Mouse (Mus musculus) embryonic fibroblast, embryonic 13.5 days (primary cell): Measurements from ENCODE around the gene Duxf3. TPM values are rescaled to one million over a fixed set of nuclear protein-coding genes. Genes with fewer than 3 reads are reported as not detected.
"Not testable (repeated sequence)": the region's sequence is repeated elsewhere in the genome, so short reads cannot be mapped to it uniquely, and the experiment has no call there.

ENCODE experiments used
- H3K27ac ChIP-seq: 2 replicates; pipeline ENCODE4 v1.5.1; 2012; ENCODE audit warnings: low read length, control low read depth, inconsistent platforms; ENCODE audit not compliant: insufficient read depth
- H3K4me1 ChIP-seq: 2 replicates; pipeline ENCODE4 v1.6.1; 2011; ENCODE audit warnings: low read length; ENCODE audit not compliant: control insufficient read depth, insufficient read depth
- H3K4me3 ChIP-seq: 2 replicates; pipeline ENCODE4 v1.5.1; 2011; ENCODE audit warnings: mild to moderate bottlenecking, control low read depth, low read length; ENCODE audit not compliant: insufficient read depth
- CTCF ChIP-seq: IDR thresholded peaks from 2 replicates; pipeline ENCODE4 v1.5.1; 2011; ENCODE audit warnings: mild to moderate bottlenecking, control low read depth, low read length, moderate library complexity, borderline replicate concordance; ENCODE audit not compliant: insufficient read depth
- POLR2A ChIP-seq: IDR thresholded peaks from 2 replicates; pipeline ENCODE4 v1.6.1; 2011; ENCODE audit warnings: low read depth, mild to moderate bottlenecking, control low read depth, low read length, moderate library complexity
- polyA plus RNA-seq: library from polyadenylated mRNA; stranded (reverse); fragments of >200 nt; gene quantifications from 2 replicates; pipeline ENCODE4 v1.2.4, GENCODE M21; 2011; ENCODE audit warnings: low read depth; ENCODE audit not compliant: missing spikeins, insufficient read length

Duxf3 gene
- polyA plus RNA-seq = not detected in 2 replicates

- H3K27ac ChIP-seq, H3K4me3 ChIP-seq, H3K4me1 ChIP-seq: not testable (repeated sequence)
Measured at GRCm38 (mm10) chr10:58232641-58232969, at the start of gene Duxf3. Gene Duxf3, minus strand, starts transcription at chr10:58232675.

DNA sequence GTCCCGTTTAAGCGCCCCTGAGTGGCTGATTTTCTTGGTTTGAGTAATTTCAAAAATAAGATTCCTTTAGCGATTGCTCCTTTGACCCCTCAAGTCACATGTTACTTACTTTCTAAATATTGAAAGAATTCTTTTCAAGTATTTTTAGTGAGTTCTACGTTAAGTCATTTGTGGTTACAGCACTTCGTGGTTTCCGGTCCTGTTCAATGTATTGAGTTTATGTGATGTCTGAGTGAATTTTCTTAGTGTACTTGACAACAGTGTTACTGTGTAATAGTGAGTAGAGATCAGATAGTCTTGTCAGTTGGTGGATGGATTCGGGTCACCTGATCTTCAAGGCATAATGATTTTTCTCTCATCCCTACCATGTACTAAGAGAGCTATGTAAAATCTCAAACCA lies 49.8 kb upstream of the Duxf3 start:
- no peak overlapping the region for H3K27ac ChIP-seq
- no peak for TF ChIP-seq CTCF
- no peak for TF ChIP-seq POLR2A
- H3K4me1 ChIP-seq = no peaks in the 10 kb centered on the region
- H3K4me3 ChIP-seq = no peak overlapping the region

DNA sequence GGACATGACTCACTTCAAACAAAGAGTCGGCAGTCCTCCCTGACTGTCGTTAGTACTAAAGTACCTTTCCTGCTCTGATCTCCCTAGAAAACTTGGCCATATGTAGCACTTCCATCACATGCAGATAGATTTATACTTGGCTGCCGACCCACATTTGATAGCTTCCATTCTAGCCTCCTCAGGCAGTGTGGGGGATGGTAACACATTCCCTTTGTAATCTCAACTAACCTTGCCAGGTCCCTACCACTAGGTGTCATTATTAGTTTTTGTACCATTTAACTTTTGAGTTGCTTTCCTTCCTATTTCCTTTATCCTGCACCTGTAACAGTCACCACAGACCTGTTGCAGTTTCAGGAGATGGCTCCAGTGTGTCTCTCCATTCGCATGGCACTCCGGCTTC lies 26.0 kb upstream of the Duxf3 start:
- no peaks in the 10 kb centered on the region for H3K4me1 ChIP-seq
- H3K27ac ChIP-seq = no peak overlapping the region
- TF ChIP-seq CTCF = no peak
- no peak for TF ChIP-seq POLR2A
- no peak overlapping the region for H3K4me3 ChIP-seq

GRCm38 (mm10) chr10:58255954-58256353 lies 23.5 kb upstream of the Duxf3 start:
- Histone ChIP-seq H3K4me3 (peak overlapping the region; percentile 90), H3K4me1 (no peaks in the 10 kb centered on the region), H3K27ac (no peak overlapping the region)
- TF ChIP-seq CTCF (no peak), POLR2A (no peak)

GRCm38 (mm10) chr10:58255213-58255892 lies 22.9 kb upstream of the Duxf3 start, which contains the start of gene Gcc2:
Gene Gcc2, plus strand, starts transcription at chr10:58255497.
- Histone ChIP-seq H3K4me1 (no peaks in the 10 kb centered on the region), H3K27ac (no peak within 1 kb of the TSS), H3K4me3 (peak within 1 kb of the TSS; percentile 90)
- TF ChIP-seq CTCF (no peak), POLR2A (peak; percentile 98)

- H3K4me1 ChIP-seq = no peaks in the 10 kb centered on the region
- H3K27ac ChIP-seq = no peak overlapping the region
- TF ChIP-seq CTCF = no peak
- no peak for TF ChIP-seq POLR2A
Measured at GRCm38 (mm10) chr10:58254635-58255175, 22.2 kb upstream of the Duxf3 start.

DNA sequence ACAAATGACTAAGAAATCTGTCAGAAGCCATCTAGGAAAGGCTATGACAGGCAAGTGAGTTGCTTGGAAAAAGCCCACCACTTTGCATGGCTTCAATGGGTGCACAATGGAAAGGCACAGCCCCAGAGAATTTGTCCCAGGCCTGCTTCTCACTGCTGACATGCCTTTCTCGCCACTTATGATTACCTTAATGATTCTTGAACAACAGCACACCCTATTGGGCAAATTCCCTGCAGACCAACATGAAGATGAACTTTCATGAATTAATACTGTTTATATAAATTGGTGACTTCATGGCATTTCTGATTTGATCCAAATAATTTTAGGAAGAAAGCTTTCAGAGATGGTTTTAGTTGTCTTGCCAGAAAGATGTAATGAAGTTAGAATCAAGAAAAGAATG lies 17.1 kb upstream of the Duxf3 start:
- Histone ChIP-seq H3K4me3 (no peak overlapping the region), H3K27ac (no peak overlapping the region), H3K4me1 (no peaks in the 10 kb centered on the region)
- no peak for TF ChIP-seq CTCF

More at GRCm38 (mm10) chr10:58254635-58255175, 22.2 kb upstream of the Duxf3 start:
- peak overlapping the region; percentile 90 for H3K4me3 ChIP-seq

DNA sequence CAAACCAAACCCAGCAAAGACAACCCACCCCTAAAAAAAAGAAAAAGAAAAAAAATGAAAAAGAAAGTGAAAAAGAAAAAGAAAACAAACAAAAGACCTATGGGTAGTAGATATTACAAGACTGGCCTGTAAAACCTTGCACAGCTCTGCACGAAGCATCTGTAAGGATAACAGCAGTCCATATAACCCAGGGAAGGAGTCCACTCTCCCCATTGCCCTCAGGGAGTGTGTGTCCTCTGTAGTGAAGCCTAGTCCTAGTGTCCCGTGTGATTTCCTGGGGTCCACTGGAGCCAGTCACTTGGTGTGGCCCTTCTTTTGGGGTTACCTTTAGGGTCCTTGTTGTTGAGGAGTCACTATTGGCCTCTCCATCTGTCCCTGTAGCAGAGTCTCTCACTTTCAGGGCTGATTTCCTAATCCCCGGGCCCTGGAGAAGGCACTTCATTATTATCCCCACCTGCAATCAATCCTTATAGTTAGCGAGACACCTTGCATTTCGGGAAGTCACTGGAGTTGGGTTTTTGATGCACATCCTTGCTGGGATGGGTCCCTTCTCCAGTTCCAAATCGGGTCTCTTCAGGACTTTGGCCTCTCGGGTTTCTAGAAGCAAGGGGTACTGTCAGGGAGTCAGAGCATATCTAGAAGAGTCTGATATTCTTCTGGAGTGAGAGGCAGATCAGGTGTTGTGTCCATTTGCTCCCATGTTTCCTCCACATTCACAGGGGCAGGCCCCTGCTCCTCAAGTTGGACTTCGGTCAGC lies 6.7 kb upstream of the Duxf3 start:
- H3K4me1 ChIP-seq = not testable (repeated sequence)

DNA sequence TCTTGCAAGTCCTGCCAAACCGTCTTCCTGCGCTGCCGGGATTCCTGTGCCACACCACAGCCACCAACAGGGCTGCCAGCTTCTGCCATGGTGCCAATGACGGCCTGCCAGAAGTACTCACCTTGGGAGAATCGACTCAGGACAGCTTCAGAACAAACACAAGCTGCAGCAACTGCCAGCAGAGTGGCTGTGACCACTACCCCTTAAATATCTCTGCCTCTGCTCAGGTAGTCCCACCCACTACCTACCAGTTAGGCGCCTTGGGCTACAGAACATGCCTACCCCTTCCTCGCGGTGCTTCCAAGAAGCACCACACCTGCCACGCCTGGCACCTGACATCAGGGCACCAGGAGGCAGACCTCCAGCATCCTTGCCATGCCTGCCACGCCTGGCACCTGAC lies 4.1 kb upstream of the Duxf3 start, which contains the start of gene Gm4981:
Gene Gm4981 (minus strand): TSS at position 89 of the 400 bp plus-strand sequence.
- TF ChIP-seq CTCF = no peak
- no peak for TF ChIP-seq POLR2A
- H3K27ac ChIP-seq = no peak within 1 kb of the TSS
- H3K4me3 ChIP-seq = no peak within 1 kb of the TSS

More for the DNA sequence above, 6.7 kb upstream of the Duxf3 start:
- H3K27ac ChIP-seq, H3K4me3 ChIP-seq: not testable (repeated sequence)

GRCm38 (mm10) chr10:58234985-58235384 lies 2.5 kb upstream of the Duxf3 start:
- H3K4me1 ChIP-seq, H3K4me3 ChIP-seq, H3K27ac ChIP-seq: not testable (repeated sequence)

More for the DNA sequence above, 4.1 kb upstream of the Duxf3 start, which contains the start of gene Gm4981:
- H3K4me1 ChIP-seq = no peaks in the 10 kb centered on the region

GRCm38 (mm10) chr10:58233740-58234121 lies 1.3 kb upstream of the Duxf3 start:
- not testable (repeated sequence) for H3K27ac ChIP-seq, H3K4me3 ChIP-seq, H3K4me1 ChIP-seq

DNA sequence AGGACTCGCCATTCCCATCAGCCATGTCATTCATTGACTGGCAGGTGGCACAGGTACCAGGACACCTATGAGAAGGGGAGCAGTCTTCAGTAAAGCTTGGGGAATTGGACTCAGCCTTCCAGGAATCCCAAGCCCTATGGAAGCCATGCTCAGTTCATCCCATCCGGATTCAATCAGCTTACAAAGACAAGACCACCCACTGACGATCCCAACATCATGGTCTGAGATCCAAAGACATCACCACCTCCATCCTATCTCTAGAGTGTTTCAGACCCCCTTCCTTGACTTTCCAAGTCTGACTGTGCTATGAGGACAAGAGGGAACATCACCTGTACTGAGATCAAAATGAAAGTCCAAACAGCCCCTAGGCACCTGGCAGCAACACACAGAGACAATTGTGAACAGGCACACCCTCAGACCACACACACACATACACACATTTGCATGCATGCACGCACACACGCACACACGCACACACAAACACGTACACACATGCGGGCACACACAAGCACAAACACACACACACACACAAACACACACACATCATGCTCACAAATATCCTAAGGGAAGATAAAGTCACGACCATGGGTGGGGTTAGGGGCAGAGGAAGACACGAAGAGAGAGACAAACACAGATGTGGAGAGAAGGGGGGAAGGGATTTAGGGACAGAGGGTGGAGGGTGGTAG lies 722 bp upstream of the Duxf3 start:
- not testable (repeated sequence) for H3K4me3 ChIP-seq, H3K27ac ChIP-seq, H3K4me1 ChIP-seq

DNA sequence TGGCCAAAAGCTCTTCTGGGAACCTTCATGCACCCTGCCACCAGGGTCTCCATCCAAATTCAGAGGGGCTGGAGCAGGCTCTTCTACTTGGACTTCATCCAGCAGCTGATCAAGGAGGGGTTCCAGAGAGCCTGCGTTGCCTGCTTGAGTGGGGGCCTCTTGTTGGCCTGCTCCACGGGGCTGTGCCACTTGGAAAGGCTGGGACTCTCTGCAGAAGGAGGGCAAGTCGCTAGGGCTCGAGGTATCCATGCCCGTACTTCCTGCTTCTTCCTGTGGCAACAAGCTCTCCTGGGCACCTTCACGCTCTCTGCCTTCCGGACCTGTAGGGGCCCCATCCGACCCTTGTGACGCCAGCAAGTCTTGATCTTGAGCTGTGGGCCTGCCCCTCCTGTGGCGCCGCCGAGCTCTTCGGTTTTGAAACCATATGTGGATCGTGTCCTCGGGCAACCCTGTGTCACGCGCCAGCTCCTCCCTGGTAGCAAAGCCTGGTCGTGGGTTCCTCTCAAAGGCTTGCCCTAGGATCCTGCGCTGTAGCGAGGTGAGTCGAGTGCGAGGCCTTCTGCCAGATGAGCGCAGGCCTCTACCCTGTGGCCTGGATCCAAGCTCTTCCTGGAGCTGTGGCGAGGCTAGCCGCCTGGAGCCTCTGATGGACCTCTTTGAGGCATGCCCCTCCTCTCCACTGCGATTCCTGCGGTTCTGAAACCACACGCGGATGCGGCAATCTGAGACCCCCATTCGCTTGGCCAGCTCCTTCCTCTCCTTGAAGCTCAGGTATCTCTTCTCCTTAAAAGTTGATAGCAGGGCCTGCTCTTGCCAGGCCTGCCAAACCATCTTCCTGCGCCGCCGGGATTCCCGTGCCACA lies 465 bp downstream of the Duxf3 start:
- not testable (repeated sequence) for H3K4me3 ChIP-seq, H3K27ac ChIP-seq, H3K4me1 ChIP-seq

GRCm38 (mm10) chr10:58231088-58231487 lies 1.4 kb downstream of the Duxf3 start:
- H3K4me3 ChIP-seq, H3K27ac ChIP-seq, H3K4me1 ChIP-seq: not testable (repeated sequence)
